Mouse (Mus musculus): Measurements from ENCODE around the gene Slc26a5. TPM values are rescaled to one million over a fixed set of nuclear protein-coding genes. Genes with fewer than 3 reads are reported as not detected.
A peak's percentile ranks its signal among the peaks of the same experiment; 100 is the strongest.

Gene Slc26a5
- not detected for total RNA-seq (2021)

- DNase-seq (ENCODE audit: extremely low spot score in 1 of 2, low spot score in 1 of 2) = no peak
Observed at GRCm38 (mm10) chr5:21865346-21866107, at the start of gene Slc26a5. TSS of gene Slc26a5 (minus strand) at chr5:21865604.

GRCm38 (mm10) chr5:21914776-21915175 is 49.4 kb upstream of the Slc26a5 start:
- DNase-seq (ENCODE audit: extremely low spot score in 1 of 2, low spot score in 1 of 2) = no peak

GRCm38 (mm10) chr5:21912835-21913530 is 47.6 kb upstream of the Slc26a5 start:
- no peak for DNase-seq (ENCODE audit: extremely low spot score in 1 of 2, low spot score in 1 of 2)

GRCm38 (mm10) chr5:21910726-21911125 is 45.3 kb upstream of the Slc26a5 start:
- no peak for DNase-seq (ENCODE audit: extremely low spot score in 1 of 2, low spot score in 1 of 2)

GRCm38 (mm10) chr5:21909713-21910112 is 44.3 kb upstream of the Slc26a5 start:
- DNase-seq (ENCODE audit: extremely low spot score in 1 of 2, low spot score in 1 of 2) = no peak

GRCm38 (mm10) chr5:21901411-21901810 is 36.0 kb upstream of the Slc26a5 start:
- no peak for DNase-seq (ENCODE audit: extremely low spot score in 1 of 2, low spot score in 1 of 2)

- no peak for DNase-seq (ENCODE audit: extremely low spot score in 1 of 2, low spot score in 1 of 2)
Observed at GRCm38 (mm10) chr5:21900891-21901290, 35.5 kb upstream of the Slc26a5 start.

- no peak for DNase-seq (ENCODE audit: extremely low spot score in 1 of 2, low spot score in 1 of 2)
Observed at GRCm38 (mm10) chr5:21898875-21899274, 33.5 kb upstream of the Slc26a5 start.

- no peak for DNase-seq (ENCODE audit: extremely low spot score in 1 of 2, low spot score in 1 of 2)
Observed at GRCm38 (mm10) chr5:21896586-21896985, 31.2 kb upstream of the Slc26a5 start.

GRCm38 (mm10) chr5:21894168-21894567 is 28.8 kb upstream of the Slc26a5 start:
- no peak for DNase-seq (ENCODE audit: extremely low spot score in 1 of 2, low spot score in 1 of 2)

GRCm38 (mm10) chr5:21866750-21867149 is 1.3 kb upstream of the Slc26a5 start:
- DNase-seq (ENCODE audit: extremely low spot score in 1 of 2, low spot score in 1 of 2) = no peak

- peak; percentile 4 to 7 for DNase-seq (ENCODE audit: extremely low spot score in 1 of 2, low spot score in 1 of 2)
Observed at GRCm38 (mm10) chr5:21866311-21866712, 908 bp upstream of the Slc26a5 start.

- DNase-seq (ENCODE audit: extremely low spot score in 1 of 2, low spot score in 1 of 2) = no peak
Observed at GRCm38 (mm10) chr5:21858653-21859052, 6.8 kb downstream of the Slc26a5 start.

GRCm38 (mm10) chr5:21851679-21852340 is 13.6 kb downstream of the Slc26a5 start:
- peak in 1 of 2 experiments; percentile 4 for DNase-seq (ENCODE audit: extremely low spot score in 1 of 2, low spot score in 1 of 2)

GRCm38 (mm10) chr5:21847438-21847837 is 18.0 kb downstream of the Slc26a5 start:
- no peak for DNase-seq (ENCODE audit: extremely low spot score in 1 of 2, low spot score in 1 of 2)

GRCm38 (mm10) chr5:21846616-21847290 is 18.7 kb downstream of the Slc26a5 start:
- DNase-seq (ENCODE audit: extremely low spot score in 1 of 2, low spot score in 1 of 2) = no peak

GRCm38 (mm10) chr5:21844676-21845075 is 20.7 kb downstream of the Slc26a5 start:
- no peak for DNase-seq (ENCODE audit: extremely low spot score in 1 of 2, low spot score in 1 of 2)

- no peak for DNase-seq (ENCODE audit: extremely low spot score in 1 of 2, low spot score in 1 of 2)
Observed at GRCm38 (mm10) chr5:21831761-21832160, 33.6 kb downstream of the Slc26a5 start.

GRCm38 (mm10) chr5:21828855-21829254 is 36.5 kb downstream of the Slc26a5 start:
- peak; percentile 13 to 20 for DNase-seq (ENCODE audit: extremely low spot score in 1 of 2, low spot score in 1 of 2)

- no peak for DNase-seq (ENCODE audit: extremely low spot score in 1 of 2, low spot score in 1 of 2)
Observed at GRCm38 (mm10) chr5:21827643-21828042, 37.8 kb downstream of the Slc26a5 start.

- no peak for DNase-seq (ENCODE audit: extremely low spot score in 1 of 2, low spot score in 1 of 2)
Observed at GRCm38 (mm10) chr5:21826370-21826769, 39.0 kb downstream of the Slc26a5 start.

Data from layer of hippocampus, postnatal 25 days (tissue).